Mouse (Mus musculus): ENCODE results near the gene Cyp2e1. TPM values are rescaled to one million over a fixed set of nuclear protein-coding genes. Genes with fewer than 3 reads are reported as not detected.
A peak's percentile ranks its signal among the peaks of the same experiment; 100 is the strongest.

Cyp2e1 gene
- total RNA-seq, 1 experiment, result not detected

GRCm38 (mm10) chr7:140765888-140766739 lies 2.6 kb downstream of the Cyp2e1 start:
- no peak for TF ChIP-seq MAFK (IDR thresholded peaks at IDR 0.05; ENCODE audit: insufficient read depth, low read depth, low read length)
- TF ChIP-seq HCFC1 (IDR thresholded peaks at IDR 0.05; ENCODE audit: borderline replicate concordance, insufficient read depth, low read length), result no peak
- TF ChIP-seq CHD2 (IDR thresholded peaks at IDR 0.05; ENCODE audit: low read depth, low read length), result no peak
- TF ChIP-seq ZNF384 (IDR thresholded peaks at IDR 0.05; ENCODE audit: low read depth, low read length), result no peak
- TF ChIP-seq ZC3H11A (IDR thresholded peaks at IDR 0.05; ENCODE audit: borderline replicate concordance, low read depth, low read length), result no peak
- H3K4me3 ChIP-seq (ENCODE audit: insufficient read depth in 1 of 2, low read depth in 1 of 2, low read length in 2 of 2, poor library complexity in 1 of 2, severe bottlenecking in 1 of 2), result no peak overlapping the region
- in situ Hi-C loops (cut with MboI; ENCODE audit: low sequenced_read_pairs in 2 of 2, unreplicated experiment in 2 of 2), result no loop called here

GRCm38 (mm10) chr7:140780548-140780947 lies 17.0 kb downstream of the Cyp2e1 start:
- in situ Hi-C loops (cut with MboI; ENCODE audit: low sequenced_read_pairs in 2 of 2, unreplicated experiment in 2 of 2), result no loop called here
- no peak overlapping the region for H3K27ac ChIP-seq (ENCODE audit: insufficient read depth, low read depth, low read length, poor library complexity, severe bottlenecking)
- no peak overlapping the region for H3K9ac ChIP-seq (ENCODE audit: insufficient read depth, low read depth, low read length, poor library complexity, severe bottlenecking)
- H3K4me3 ChIP-seq (ENCODE audit: insufficient read depth in 1 of 2, low read depth in 1 of 2, low read length in 2 of 2, poor library complexity in 1 of 2, severe bottlenecking in 1 of 2), result no peak overlapping the region
- no peaks in the 10 kb centered on the region for H3K36me3 ChIP-seq (ENCODE audit: control insufficient read depth, insufficient read depth, low read length, poor library complexity, severe bottlenecking)
- H3K4me1 ChIP-seq (ENCODE audit: control insufficient read depth in 2 of 2, insufficient read depth in 2 of 2, low read length in 2 of 2, poor library complexity in 1 of 2), result no peaks in the 10 kb centered on the region
- no peak for TF ChIP-seq MAFK (IDR thresholded peaks at IDR 0.05; ENCODE audit: insufficient read depth, low read depth, low read length)
- no peak for TF ChIP-seq ZNF384 (IDR thresholded peaks at IDR 0.05; ENCODE audit: low read depth, low read length)
- no peak for TF ChIP-seq CHD2 (IDR thresholded peaks at IDR 0.05; ENCODE audit: low read depth, low read length)
- no peak for TF ChIP-seq ZC3H11A (IDR thresholded peaks at IDR 0.05; ENCODE audit: borderline replicate concordance, low read depth, low read length)
- TF ChIP-seq HCFC1 (IDR thresholded peaks at IDR 0.05; ENCODE audit: borderline replicate concordance, insufficient read depth, low read length), result no peak
- no peak for DNase-seq (ENCODE audit: low read depth, low spot score)
- no peaks in the 10 kb centered on the region for H3K9me3 ChIP-seq (ENCODE audit: control insufficient read depth, insufficient read depth, low read depth, low read length)

More at GRCm38 (mm10) chr7:140765888-140766739, 2.6 kb downstream of the Cyp2e1 start:
- DNase-seq (ENCODE audit: low read depth, low spot score), result no peak
- Histone ChIP-seq H3K27ac (ENCODE audit: insufficient read depth, low read depth, low read length, poor library complexity, severe bottlenecking) (no peak overlapping the region), H3K9me3 (ENCODE audit: control insufficient read depth, insufficient read depth, low read depth, low read length) (no peaks in the 10 kb centered on the region), H3K9ac (ENCODE audit: insufficient read depth, low read depth, low read length, poor library complexity, severe bottlenecking) (no peak overlapping the region), H3K36me3 (ENCODE audit: control insufficient read depth, insufficient read depth, low read length, poor library complexity, severe bottlenecking) (no peaks in the 10 kb centered on the region), H3K4me1 (ENCODE audit: control insufficient read depth in 2 of 2, insufficient read depth in 2 of 2, low read length in 2 of 2, poor library complexity in 1 of 2) (no peaks in the 10 kb centered on the region)

- DNase-seq (ENCODE audit: low read depth, low spot score), result peak; percentile 68
- Histone ChIP-seq H3K36me3 (ENCODE audit: control insufficient read depth, insufficient read depth, low read length, poor library complexity, severe bottlenecking) (no peaks in the 10 kb centered on the region), H3K4me1 (ENCODE audit: control insufficient read depth in 2 of 2, insufficient read depth in 2 of 2, low read length in 2 of 2, poor library complexity in 1 of 2) (peaks cover 0 to 4% of the 10 kb centered on the region in 2 experiments; a peak in 1 of 4 replicates), H3K9me3 (ENCODE audit: control insufficient read depth, insufficient read depth, low read depth, low read length) (no peaks in the 10 kb centered on the region), H3K27ac (ENCODE audit: insufficient read depth, low read depth, low read length, poor library complexity, severe bottlenecking) (no peak within 1 kb of the TSS), H3K4me3 (ENCODE audit: insufficient read depth in 1 of 2, low read depth in 1 of 2, low read length in 2 of 2, poor library complexity in 1 of 2, severe bottlenecking in 1 of 2) (peak within 1 kb of the TSS; percentile 50 to 56), H3K9ac (ENCODE audit: insufficient read depth, low read depth, low read length, poor library complexity, severe bottlenecking) (peak within 1 kb of the TSS; percentile 61)
- in situ Hi-C loops (cut with MboI; ENCODE audit: low sequenced_read_pairs in 2 of 2, unreplicated experiment in 2 of 2), result no loop called here
- no peak for TF ChIP-seq CHD2 (IDR thresholded peaks at IDR 0.05; ENCODE audit: low read depth, low read length)
- no peak for TF ChIP-seq MAFK (IDR thresholded peaks at IDR 0.05; ENCODE audit: insufficient read depth, low read depth, low read length)
- no peak for TF ChIP-seq ZC3H11A (IDR thresholded peaks at IDR 0.05; ENCODE audit: borderline replicate concordance, low read depth, low read length)
- no peak for TF ChIP-seq ZNF384 (IDR thresholded peaks at IDR 0.05; ENCODE audit: low read depth, low read length)
- TF ChIP-seq HCFC1 (IDR thresholded peaks at IDR 0.05; ENCODE audit: borderline replicate concordance, insufficient read depth, low read length), result no peak
Observed at GRCm38 (mm10) chr7:140787406-140788052, 24.0 kb downstream of the Cyp2e1 start, which contains the start of gene Syce1. Gene Syce1 (minus strand): TSS chr7:140787852.

- Histone ChIP-seq H3K9ac (ENCODE audit: insufficient read depth, low read depth, low read length, poor library complexity, severe bottlenecking) (no peak overlapping the region), H3K27ac (ENCODE audit: insufficient read depth, low read depth, low read length, poor library complexity, severe bottlenecking) (no peak overlapping the region), H3K4me3 (ENCODE audit: insufficient read depth in 1 of 2, low read depth in 1 of 2, low read length in 2 of 2, poor library complexity in 1 of 2, severe bottlenecking in 1 of 2) (no peak overlapping the region), H3K36me3 (ENCODE audit: control insufficient read depth, insufficient read depth, low read length, poor library complexity, severe bottlenecking) (no peaks in the 10 kb centered on the region), H3K4me1 (ENCODE audit: control insufficient read depth in 2 of 2, insufficient read depth in 2 of 2, low read length in 2 of 2, poor library complexity in 1 of 2) (peaks cover 0 to 4% of the 10 kb centered on the region in 2 experiments; a peak in 1 of 4 replicates), H3K9me3 (ENCODE audit: control insufficient read depth, insufficient read depth, low read depth, low read length) (no peaks in the 10 kb centered on the region)
- in situ Hi-C loops (cut with MboI; ENCODE audit: low sequenced_read_pairs in 2 of 2, unreplicated experiment in 2 of 2), result no loop called here
- DNase-seq (ENCODE audit: low read depth, low spot score), result no peak
- no peak for TF ChIP-seq MAFK (IDR thresholded peaks at IDR 0.05; ENCODE audit: insufficient read depth, low read depth, low read length)
- no peak for TF ChIP-seq ZC3H11A (IDR thresholded peaks at IDR 0.05; ENCODE audit: borderline replicate concordance, low read depth, low read length)
- no peak for TF ChIP-seq CHD2 (IDR thresholded peaks at IDR 0.05; ENCODE audit: low read depth, low read length)
- TF ChIP-seq HCFC1 (IDR thresholded peaks at IDR 0.05; ENCODE audit: borderline replicate concordance, insufficient read depth, low read length), result no peak
- no peak for TF ChIP-seq ZNF384 (IDR thresholded peaks at IDR 0.05; ENCODE audit: low read depth, low read length)
Observed at GRCm38 (mm10) chr7:140788053-140788435, 24.5 kb downstream of the Cyp2e1 start.
